Mouse (Mus musculus) liver, adult 2 months (tissue): ENCODE results near the gene Rrnad1.

Experiments
- CTCF ChIP-seq: fragments of 200-500 bp; IDR thresholded peaks from 2 replicates; pipeline ENCODE4 v1.5.1; 2011; ENCODE audit warnings: low read depth, low read length, control low read depth
- POLR2A ChIP-seq: fragments of 200-500 bp; IDR thresholded peaks from 2 replicates; pipeline ENCODE4 v1.6.1; 2011; ENCODE audit warnings: low read length, control low read depth; ENCODE audit not compliant: insufficient read depth; ENCODE audit errors: extremely low read depth

GRCm38 (mm10) chr3:87959371-87959770 lies 28.9 kb upstream of the Rrnad1 start:
- no peak for TF ChIP-seq CTCF
- TF ChIP-seq POLR2A, result no peak
